Mouse (Mus musculus): ENCODE data around the gene Arxes2.

- no peak for TF ChIP-seq CTCF (IDR thresholded peaks at IDR 0.05; ENCODE audit: insufficient read depth, low read depth, low read length)
- TF ChIP-seq POLR2A (IDR thresholded peaks at IDR 0.05; ENCODE audit: insufficient read depth, low read depth, low read length), result no peak
Observed at GRCm38 (mm10) chrX:135990661-135991060, 3.0 kb upstream of the Arxes2 start.

Data from olfactory bulb, adult 2 months (tissue).